Mouse (Mus musculus): ENCODE data around the gene Rad9a. TPM values are rescaled to one million over a fixed set of nuclear protein-coding genes. Genes with fewer than 3 reads are reported as not detected.

Rad9a gene
- polyA plus RNA-seq, 2 experiments from 2014 or later, result 37.7 to 40.3 TPM

- ATAC-seq, result no peak
Measured at GRCm38 (mm10) chr19:4145936-4146335, 55.5 kb downstream of the Rad9a start.

Other genes starting within 250 kb of the Rad9a start
- gene Aldh3b3, start 243.0 kb downstream of the Rad9a start, polyA plus RNA-seq (2017; shearing (Covaris generic)), result not detected
- not detected for gene Aldh3b2, start 229.3 kb downstream of the Rad9a start, polyA plus RNA-seq (2017; shearing (Covaris generic))
- gene Acy3, start 215.1 kb downstream of the Rad9a start, polyA plus RNA-seq (2017; shearing (Covaris generic)), result 1 to 10 TPM; 1.2 to 1.6 TPM
- not detected for gene Tbx10, start 208.9 kb downstream of the Rad9a start, polyA plus RNA-seq (2017; shearing (Covaris generic))
- gene Nudt8, start 201.1 kb downstream of the Rad9a start, polyA plus RNA-seq (2017; shearing (Covaris generic)), result 10 to 100 TPM; 17.3 to 17.8 TPM
- gene Gm49405, start 201.0 kb downstream of the Rad9a start, polyA plus RNA-seq (2017; shearing (Covaris generic)), result under 1 TPM; 0.19 to 0.42 TPM
- gene Doc2g, start 198.3 kb downstream of the Rad9a start, polyA plus RNA-seq (2017; shearing (Covaris generic)), result 1 to 10 TPM in 1 of 2 experiments, under 1 TPM in 1; 0.45 to 1.5 TPM
- 100 to 1,000 TPM; 129 to 134 TPM for gene Ndufv1, start 188.9 kb downstream of the Rad9a start, polyA plus RNA-seq (2017; shearing (Covaris generic))
- gene Gstp1, start 163.7 kb downstream of the Rad9a start, polyA plus RNA-seq (2017; shearing (Covaris generic)), result 100 to 1,000 TPM; 481 to 485 TPM
- gene Gstp2, start 155.6 kb downstream of the Rad9a start, polyA plus RNA-seq (2017; shearing (Covaris generic)), result 10 to 100 TPM; 11.1 to 23.5 TPM
- gene Gstp3, start 142.1 kb downstream of the Rad9a start, polyA plus RNA-seq (2017; shearing (Covaris generic)), result 100 to 1,000 TPM; 202 to 218 TPM
- not detected for gene Cabp2, start 120.1 kb downstream of the Rad9a start, polyA plus RNA-seq (2017; shearing (Covaris generic))
- 100 to 1,000 TPM; 372 to 419 TPM for gene Cdk2ap2, start 104.5 kb downstream of the Rad9a start, polyA plus RNA-seq (2017; shearing (Covaris generic))
- 10 to 100 TPM; 89.9 to 91.4 TPM for gene Pitpnm1, start 101.7 kb downstream of the Rad9a start, polyA plus RNA-seq (2017; shearing (Covaris generic))
- 100 to 1,000 TPM; 171 to 215 TPM for gene Aip, start 75.8 kb downstream of the Rad9a start, polyA plus RNA-seq (2017; shearing (Covaris generic))
- gene Gpr152, start 61.9 kb downstream of the Rad9a start, polyA plus RNA-seq (2017; shearing (Covaris generic)), result not detected
- 1 to 10 TPM; 1.1 to 1.4 TPM for gene Cabp4, start 57.6 kb downstream of the Rad9a start, polyA plus RNA-seq (2017; shearing (Covaris generic))
- 100 to 1,000 TPM; 212 to 255 TPM for gene Coro1b, start 53.0 kb downstream of the Rad9a start, polyA plus RNA-seq (2017; shearing (Covaris generic))
- 1,000 to 10,000 TPM; 1,013 to 1,027 TPM for gene Ptprcap, start 48.1 kb downstream of the Rad9a start, polyA plus RNA-seq (2017; shearing (Covaris generic))
- 10 to 100 TPM; 21.9 to 25.0 TPM for gene Rps6kb2, start 38.3 kb downstream of the Rad9a start, polyA plus RNA-seq (2017; shearing (Covaris generic))
- gene Carns1, start 26.2 kb downstream of the Rad9a start, polyA plus RNA-seq (2017; shearing (Covaris generic)), result 1 to 10 TPM; 6.1 to 7.2 TPM
- 100 to 1,000 TPM; 548 to 733 TPM for gene Tbc1d10c, start 10.4 kb downstream of the Rad9a start, polyA plus RNA-seq (2017; shearing (Covaris generic))
- gene Ppp1ca, start 9.6 kb downstream of the Rad9a start, polyA plus RNA-seq (2017; shearing (Covaris generic)), result 1,000 to 10,000 TPM in 1 of 2 experiments, 100 to 1,000 TPM in 1; 945 to 1,075 TPM
- gene Clcf1, start 12.6 kb upstream of the Rad9a start, polyA plus RNA-seq (2017; shearing (Covaris generic)), result 10 to 100 TPM; 19.7 to 29.7 TPM
- gene AC109138.7, start 12.7 kb upstream of the Rad9a start, polyA plus RNA-seq (2017; shearing (Covaris generic)), result not detected
- 100 to 1,000 TPM; 117 to 151 TPM for gene Pold4, start 30.2 kb upstream of the Rad9a start, polyA plus RNA-seq (2017; shearing (Covaris generic))
- gene Ssh3, start 67.5 kb upstream of the Rad9a start, polyA plus RNA-seq (2017; shearing (Covaris generic)), result 10 to 100 TPM in 1 of 2 experiments, 1 to 10 TPM in 1; 8.8 to 11.4 TPM
- 1 to 10 TPM; 1.5 to 2.1 TPM for gene Ankrd13d, start 81.5 kb upstream of the Rad9a start, polyA plus RNA-seq (2017; shearing (Covaris generic))
- gene Grk2, start 104.6 kb upstream of the Rad9a start, polyA plus RNA-seq (2017; shearing (Covaris generic)), result 100 to 1,000 TPM in 1 of 2 experiments, 10 to 100 TPM in 1; 83.4 to 101 TPM
- gene Kdm2a, start 196.6 kb upstream of the Rad9a start, polyA plus RNA-seq (2017; shearing (Covaris generic)), result 10 to 100 TPM; 54.9 to 68.6 TPM
- 1 to 10 TPM; 1.9 to 3.2 TPM for gene Rhod, start 237.8 kb upstream of the Rad9a start, polyA plus RNA-seq (2017; shearing (Covaris generic))